ENCODE assay signal across 12 mouse cellular contexts in the genomic region with DNA sequence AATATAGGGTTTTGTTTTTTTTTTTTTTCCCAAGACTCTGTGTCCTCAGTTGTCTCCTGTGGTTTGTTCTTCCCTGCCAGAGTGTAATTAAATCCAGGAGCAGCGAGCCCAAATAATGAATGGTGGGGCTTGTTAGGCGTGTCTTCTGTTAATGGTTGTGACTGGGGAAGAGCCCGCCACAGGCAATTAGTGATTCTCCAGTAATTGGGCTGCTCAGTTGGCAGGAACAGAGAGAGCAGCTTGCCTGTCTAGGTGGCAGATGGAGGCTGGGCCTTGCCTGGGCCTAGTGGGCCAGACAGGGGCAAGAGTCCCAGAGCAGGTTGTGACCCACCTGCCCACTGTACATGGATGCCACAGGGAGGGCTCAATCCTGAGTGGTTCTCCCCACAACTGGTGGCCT. TPM values are rescaled to one million over a fixed set of nuclear protein-coding genes. Genes with fewer than 3 reads are reported as not detected.
DNase-seq lines count a peak whose midpoint lies in the region; ATAC-seq lines count a peak whose summit lies in the region.
"Had no signal": no experiment of that assay in that cellular context is flagged by ENCODE, and none has a peak within 500 bp of the region (broad histone marks: within the 10 kb centered on the region; RNA-seq: fewer than 3 reads in every experiment).

No protein-coding gene starts in this region.

- H3K27ac ChIP-seq in midbrain, embryonic 14.5 days (replicated peaks; ENCODE audit: low read depth, low read length) = no peak overlapping the region
- H3K27ac ChIP-seq in midbrain, embryonic 11.5 days (ENCODE audit: low read depth, low read length) = no peak overlapping the region
- H3K27ac ChIP-seq in hindbrain, embryonic 10.5 days = peak overlapping the region; percentile 59; the same call in 1 of the 2 replicates
- no peak overlapping the region for H3K27ac ChIP-seq in kidney, embryonic 15.5 days
- H3K27ac ChIP-seq: heart, embryonic 10.5 days; intestine, embryonic 15.5 days had no signal

- H3K9me3 ChIP-seq in midbrain, embryonic 14.5 days (ENCODE audit: control insufficient read depth, low read length) = no peaks in the 10 kb centered on the region
- no peaks in the 10 kb centered on the region for H3K9me3 ChIP-seq in midbrain, embryonic 11.5 days (ENCODE audit: control insufficient read depth, low read length)
- H3K9me3 ChIP-seq in hindbrain, embryonic 10.5 days = no peaks in the 10 kb centered on the region
- H3K9me3 ChIP-seq in kidney, embryonic 15.5 days (replicated peaks) = no peaks in the 10 kb centered on the region
- H3K9me3 ChIP-seq: heart, embryonic 10.5 days; intestine, embryonic 15.5 days had no signal

- no peak overlapping the region for H3K4me3 ChIP-seq in midbrain, embryonic 14.5 days (replicated peaks; ENCODE audit: low read depth, low read length)
- H3K4me3 ChIP-seq in midbrain, embryonic 11.5 days (ENCODE audit: low read depth, low read length) = no peak overlapping the region
- no peak overlapping the region for H3K4me3 ChIP-seq in hindbrain, embryonic 10.5 days
- H3K4me3 ChIP-seq in kidney, embryonic 15.5 days (replicated peaks) = no peak overlapping the region
- H3K4me3 ChIP-seq: heart, embryonic 10.5 days; intestine, embryonic 15.5 days had no signal

- no peaks in the 10 kb centered on the region for H3K4me1 ChIP-seq in midbrain, embryonic 14.5 days (ENCODE audit: control insufficient read depth, insufficient read depth, low read length)
- no peaks in the 10 kb centered on the region for H3K4me1 ChIP-seq in midbrain, embryonic 11.5 days (ENCODE audit: control insufficient read depth, insufficient read depth, low read length)
- peaks cover 18% of the 10 kb centered on the region; the same call in 1 of the 2 replicates for H3K4me1 ChIP-seq in hindbrain, embryonic 10.5 days (replicated peaks)
- H3K4me1 ChIP-seq in kidney, embryonic 15.5 days = no peaks in the 10 kb centered on the region
- H3K4me1 ChIP-seq: heart, embryonic 10.5 days; intestine, embryonic 15.5 days had no signal

- H3K27me3 ChIP-seq in midbrain, embryonic 14.5 days (ENCODE audit: control insufficient read depth, insufficient read depth, low read length) = no peaks in the 10 kb centered on the region
- H3K27me3 ChIP-seq in midbrain, embryonic 11.5 days (ENCODE audit: control insufficient read depth, insufficient read depth, low read length) = no peaks in the 10 kb centered on the region
- no peaks in the 10 kb centered on the region for H3K27me3 ChIP-seq in hindbrain, embryonic 10.5 days (ENCODE audit: insufficient read depth, poor library complexity, severe bottlenecking)
- no peaks in the 10 kb centered on the region for H3K27me3 ChIP-seq in kidney, embryonic 15.5 days
- H3K27me3 ChIP-seq: intestine, embryonic 15.5 days had no signal

- H3K36me3 ChIP-seq in midbrain, embryonic 14.5 days (ENCODE audit: control insufficient read depth, insufficient read depth, low read length) = no peaks in the 10 kb centered on the region
- no peaks in the 10 kb centered on the region for H3K36me3 ChIP-seq in midbrain, embryonic 11.5 days (ENCODE audit: control insufficient read depth, insufficient read depth, low read length)
- H3K36me3 ChIP-seq in hindbrain, embryonic 10.5 days = no peaks in the 10 kb centered on the region
- H3K36me3 ChIP-seq in kidney, embryonic 15.5 days = no peaks in the 10 kb centered on the region
- H3K36me3 ChIP-seq: heart, embryonic 10.5 days; intestine, embryonic 15.5 days had no signal

- DNase-seq in midbrain, embryonic 14.5 days = peak; percentile 52
- DNase-seq in midbrain, embryonic 11.5 days (ENCODE audit: low spot score, missing footprints) = no peak
- DNase-seq in cerebellum, postnatal 14 days = peak; percentile 85 to 93
- no peak for DNase-seq in hindbrain, embryonic 10.5 days (ENCODE audit: low spot score)
- DNase-seq in retina, embryonic 14.5 days (ENCODE audit: low spot score) = peak; percentile 83
- DNase-seq in spleen, postnatal 10 days (ENCODE audit: low spot score in 2 of 2) = no peak
- no peak for DNase-seq in thymus, postnatal 4 days
- DNase-seq: liver had no signal

- H3K4me2 ChIP-seq in midbrain, embryonic 14.5 days (ENCODE audit: low read length) = no peak overlapping the region
- no peak overlapping the region for H3K4me2 ChIP-seq in midbrain, embryonic 11.5 days
- no peak overlapping the region for H3K4me2 ChIP-seq in kidney, embryonic 15.5 days
- H3K4me2 ChIP-seq: intestine, embryonic 15.5 days had no signal

- 21% methylated on average over 3 of the region's 3 CpGs for WGBS in midbrain, embryonic 14.5 days
- 60% methylated on average over 3 of the region's 3 CpGs for WGBS in midbrain, embryonic 11.5 days
- 38% methylated on average over 3 of the region's 3 CpGs for WGBS in hindbrain, embryonic 10.5 days
- WGBS in kidney, embryonic 15.5 days = 16% methylated on average over 3 of the region's 3 CpGs

- H3K9ac ChIP-seq in midbrain, embryonic 14.5 days (replicated peaks; ENCODE audit: low read length) = no peak overlapping the region
- H3K9ac ChIP-seq in midbrain, embryonic 11.5 days (ENCODE audit: low read length) = no peak overlapping the region
- no peak overlapping the region for H3K9ac ChIP-seq in kidney, embryonic 15.5 days
- H3K9ac ChIP-seq: intestine, embryonic 15.5 days had no signal

- peak; percentile 75; the same call in 1 of the 2 replicates for ATAC-seq in midbrain, embryonic 14.5 days (ENCODE audit: low FRiP score, low TSS enrichment)
- ATAC-seq in midbrain, embryonic 11.5 days (ENCODE audit: low FRiP score) = no peak
- no peak for ATAC-seq in kidney, embryonic 15.5 days (replicated peaks; ENCODE audit: low FRiP score)
- ATAC-seq: CD4-positive, CD25-positive, alpha-beta regulatory T cell, adult 4 months; intestine, embryonic 15.5 days had no signal

RNA-seq across cellular contexts. Expression of a gene that starts 42.4 kb away (rescaled TPM):
- 21.6 and 32.4 TPM in 2 replicates for polyA plus RNA-seq in midbrain, embryonic 14.5 days (2014; fragmentation: Nextera tagmentation; extraction: Ambion mirVana)
- polyA plus RNA-seq in midbrain, embryonic 11.5 days (2014; fragmentation: Nextera tagmentation; extraction: Ambion mirVana) = 31.6 and 32.9 TPM in 2 replicates
- polyA plus RNA-seq in hindbrain, embryonic 10.5 days (2016; fragmentation: Nextera tagmentation; extraction: Ambion mirVana) = 26.1 and 26.5 TPM in 2 replicates
- polyA plus RNA-seq in kidney, embryonic 15.5 days (2015; fragmentation: Nextera tagmentation; extraction: Ambion mirVana) = 35.2 and 38.5 TPM in 2 replicates

RNA-seq across cellular contexts. Expression of a gene that starts 43.4 kb away (rescaled TPM):
- polyA plus RNA-seq in midbrain, embryonic 14.5 days (2014; fragmentation: Nextera tagmentation; extraction: Ambion mirVana) = 92.7 and 116 TPM in 2 replicates
- 23.5 and 24.0 TPM in 2 replicates for polyA plus RNA-seq in midbrain, embryonic 11.5 days (2014; fragmentation: Nextera tagmentation; extraction: Ambion mirVana)
- polyA plus RNA-seq in hindbrain, embryonic 10.5 days (2016; fragmentation: Nextera tagmentation; extraction: Ambion mirVana) = 15.6 and 30.1 TPM in 2 replicates
- polyA plus RNA-seq in kidney, embryonic 15.5 days (2015; fragmentation: Nextera tagmentation; extraction: Ambion mirVana) = 6.1 and 30.2 TPM in 2 replicates
- polyA plus RNA-seq: CD4-positive, CD25-positive, alpha-beta regulatory T cell, adult 4 months had no signal

Comparison
In these comparisons a context has a peak if more than half of its experiments do, and no peak if none do; other contexts are left out.
1. DNase-seq: peak in midbrain, embryonic 14.5 days (single experiment), cerebellum, postnatal 14 days (2 of 2) and retina, embryonic 14.5 days (single experiment); none in midbrain, embryonic 11.5 days (single experiment), hindbrain, embryonic 10.5 days (single experiment), spleen, postnatal 10 days (0 of 2) and thymus, postnatal 4 days (single experiment).